ENCODE assay signal across 8 mouse cellular contexts in genomic region chr7:44970231-44970691, GRCm38 (mm10). TPM values are rescaled to one million over a fixed set of nuclear protein-coding genes. Genes with fewer than 3 reads are reported as not detected.
DNase-seq lines count a peak whose midpoint lies in the region; ATAC-seq and TF ChIP-seq lines count a peak whose summit lies in the region.

No protein-coding gene starts in this region.

- H3K9me3 ChIP-seq in embryonic facial prominence, embryonic 12.5 days = no peaks in the 10 kb centered on the region
- H3K9me3 ChIP-seq in limb, embryonic 15.5 days = no peaks in the 10 kb centered on the region
- H3K9me3 ChIP-seq in midbrain, embryonic 16.5 days (replicated peaks; ENCODE audit: control insufficient read depth, low read length, poor library complexity, severe bottlenecking) = no peaks in the 10 kb centered on the region

- H3K27me3 ChIP-seq in embryonic facial prominence, embryonic 12.5 days = no peaks in the 10 kb centered on the region
- no peaks in the 10 kb centered on the region for H3K27me3 ChIP-seq in heart, adult 2 months (ENCODE audit: control insufficient read depth, insufficient read depth, low read length)
- H3K27me3 ChIP-seq in kidney, adult 2 months (replicated peaks; ENCODE audit: control insufficient read depth, insufficient read depth, low read length) = no peaks in the 10 kb centered on the region
- H3K27me3 ChIP-seq in limb, embryonic 15.5 days = no peaks in the 10 kb centered on the region
- H3K27me3 ChIP-seq in midbrain, embryonic 16.5 days (ENCODE audit: control insufficient read depth, insufficient read depth, low read depth, low read length) = no peaks in the 10 kb centered on the region

- peaks cover 21% of the 10 kb centered on the region for H3K4me1 ChIP-seq in embryonic facial prominence, embryonic 12.5 days
- H3K4me1 ChIP-seq in heart, adult 2 months (ENCODE audit: control insufficient read depth, insufficient read depth, low read length) = peaks cover 3% of the 10 kb centered on the region; the same call in 1 of the 2 replicates
- peaks cover 9% of the 10 kb centered on the region; the same call in 1 of the 2 replicates for H3K4me1 ChIP-seq in kidney, adult 2 months (ENCODE audit: control insufficient read depth, insufficient read depth, low read length)
- H3K4me1 ChIP-seq in limb, embryonic 15.5 days = peaks cover 38% of the 10 kb centered on the region
- H3K4me1 ChIP-seq in midbrain, embryonic 16.5 days (ENCODE audit: control insufficient read depth, insufficient read depth, low read length) = peaks cover 33% of the 10 kb centered on the region

- peak; percentile 63 for TF ChIP-seq POLR2A in heart, adult 2 months (IDR thresholded peaks at IDR 0.05; ENCODE audit: insufficient read depth, low read depth, low read length)
- TF ChIP-seq POLR2A in kidney, adult 2 months (IDR thresholded peaks at IDR 0.05; ENCODE audit: low read depth, low read length) = peak; percentile 59

- ATAC-seq in embryonic facial prominence, embryonic 12.5 days (ENCODE audit: insufficient number of reproducible peaks, insufficient read depth, low FRiP score, low TSS enrichment) = peak; percentile 97
- ATAC-seq in limb, embryonic 15.5 days (ENCODE audit: insufficient number of reproducible peaks, low FRiP score, low TSS enrichment, low read depth) = peak; percentile 96
- ATAC-seq in midbrain, embryonic 16.5 days = peak; percentile 95

- intact Hi-C loops in heart, adult 2 months (cut with DNase I) = no loop called here

- H3K36me3 ChIP-seq in embryonic facial prominence, embryonic 12.5 days = peaks cover 24% of the 10 kb centered on the region
- H3K36me3 ChIP-seq in heart, adult 2 months (ENCODE audit: control insufficient read depth, insufficient read depth, low read length) = no peaks in the 10 kb centered on the region
- no peaks in the 10 kb centered on the region for H3K36me3 ChIP-seq in kidney, adult 2 months (ENCODE audit: control insufficient read depth, insufficient read depth, low read length)
- peaks cover 22% of the 10 kb centered on the region for H3K36me3 ChIP-seq in limb, embryonic 15.5 days
- peaks cover 14% of the 10 kb centered on the region; the same call in 1 of the 2 replicates for H3K36me3 ChIP-seq in midbrain, embryonic 16.5 days (ENCODE audit: control insufficient read depth, insufficient read depth, low read length)

- WGBS in embryonic facial prominence, embryonic 12.5 days = under 1% methylated on average over 36 of the region's 36 CpGs
- WGBS in heart, adult 2 months = 1% methylated on average over 36 of the region's 36 CpGs
- WGBS in kidney, adult 2 months = 1% methylated on average over 36 of the region's 36 CpGs
- under 1% methylated on average over 36 of the region's 36 CpGs for WGBS in limb, embryonic 15.5 days
- whole genome bisulfite sequencing in midbrain, embryonic 16.5 days = under 1% methylated on average over 36 of the region's 36 CpGs

- no peaks in the 10 kb centered on the region for H3K79me2 ChIP-seq in heart, adult 2 months (replicated peaks; ENCODE audit: control insufficient read depth, insufficient read depth, low read length)

- peak overlapping the region; percentile 89 for H3K27ac ChIP-seq in embryonic facial prominence, embryonic 12.5 days
- H3K27ac ChIP-seq in heart, adult 2 months = peak overlapping the region; percentile 70
- H3K27ac ChIP-seq in kidney, adult 2 months (ENCODE audit: insufficient read depth, low read depth, low read length) = no peak overlapping the region
- peak overlapping the region; percentile 93 for H3K27ac ChIP-seq in limb, embryonic 15.5 days
- peak overlapping the region; percentile 71 for H3K27ac ChIP-seq in midbrain, embryonic 16.5 days (ENCODE audit: low read length)

- peak overlapping the region; percentile 75 for H3K4me2 ChIP-seq in embryonic facial prominence, embryonic 12.5 days (replicated peaks)
- H3K4me2 ChIP-seq in limb, embryonic 15.5 days = peak overlapping the region; percentile 79
- H3K4me2 ChIP-seq in midbrain, embryonic 16.5 days (ENCODE audit: low read length) = peak overlapping the region; percentile 63

- peak; percentile 89 for DNase-seq in layer of hippocampus, adult 11-12 months (ENCODE audit: low spot score)
- no peak for DNase-seq in layer of hippocampus, adult 9-10 months (ENCODE audit: low spot score)
- DNase-seq in heart, adult 2 months = peak; percentile 78 to 87
- DNase-seq in kidney, adult 2 months = peak; percentile 94
- peak; percentile 36 to 45 for DNase-seq in spleen, postnatal 14 days (ENCODE audit: low spot score in 2 of 2)

- H3K4me3 ChIP-seq in embryonic facial prominence, embryonic 12.5 days = peak overlapping the region; percentile 48
- H3K4me3 ChIP-seq in heart, adult 2 months = peak overlapping the region; percentile 56
- H3K4me3 ChIP-seq in kidney, adult 2 months (ENCODE audit: insufficient read depth, low read depth, low read length) = peak overlapping the region; percentile 86
- H3K4me3 ChIP-seq in limb, embryonic 15.5 days = peak overlapping the region; percentile 61
- peak overlapping the region; percentile 56 for H3K4me3 ChIP-seq in midbrain, embryonic 16.5 days (ENCODE audit: low read depth, low read length)

- H3K9ac ChIP-seq in embryonic facial prominence, embryonic 12.5 days = peak overlapping the region; percentile 65
- peak overlapping the region; percentile 41 for H3K9ac ChIP-seq in heart, adult 2 months (ENCODE audit: low read depth, low read length)
- H3K9ac ChIP-seq in limb, embryonic 15.5 days = peak overlapping the region; percentile 44
- peak overlapping the region; percentile 43 for H3K9ac ChIP-seq in midbrain, embryonic 16.5 days (ENCODE audit: low read depth, low read length)

- 0 out of 2 replicates have a peak, but pooled peaks have one; percentile 33 for TF ChIP-seq EP300 in heart, adult 2 months (IDR thresholded peaks at IDR 0.05; ENCODE audit: insufficient read depth, low read depth, low read length)

- TF ChIP-seq CTCF in heart, adult 2 months (IDR thresholded peaks at IDR 0.05) = no peak
- TF ChIP-seq CTCF in kidney, adult 2 months (conservative IDR thresholded peaks at IDR 0.05; ENCODE audit: insufficient read depth, insufficient read length, low read depth, low read length) = no peak

RNA-seq across cellular contexts. Expression of gene Cpt1c, which starts 4.4 kb away (rescaled TPM):
- 32.9 and 35.6 TPM in 2 replicates for polyA plus RNA-seq in embryonic facial prominence, embryonic 12.5 days (2016; fragmentation: Nextera tagmentation; extraction: Ambion mirVana)
- 1 to 10 TPM; 1.5 to 2.1 TPM for total RNA-seq in heart, adult 2 months (2021)
- 8.4 and 9.7 TPM in 2 replicates for polyA plus RNA-seq in heart, adult 2 months (2012; rRNA removed)
- polyA plus RNA-seq in kidney, adult 2 months (2012; rRNA removed) = 5.6 and 8.5 TPM in 2 replicates
- polyA plus RNA-seq in limb, embryonic 15.5 days (2015; fragmentation: Nextera tagmentation; extraction: Ambion mirVana) = 27.9 and 28.3 TPM in 2 replicates
- polyA plus RNA-seq in midbrain, embryonic 16.5 days (2015; fragmentation: Nextera tagmentation; extraction: Ambion mirVana) = 58.4 and 63.1 TPM in 2 replicates

RNA-seq across cellular contexts. Expression of gene Prmt1, which starts 16.1 kb away (rescaled TPM):
- polyA plus RNA-seq in embryonic facial prominence, embryonic 12.5 days (2016; fragmentation: Nextera tagmentation; extraction: Ambion mirVana) = 660 and 677 TPM in 2 replicates
- 10 to 100 TPM; 85.4 to 98.0 TPM for total RNA-seq in heart, adult 2 months (2021)
- 96.7 and 139 TPM in 2 replicates for polyA plus RNA-seq in heart, adult 2 months (2012; rRNA removed)
- polyA plus RNA-seq in kidney, adult 2 months (2012; rRNA removed) = 89.9 and 95.4 TPM in 2 replicates
- 408 and 429 TPM in 2 replicates for polyA plus RNA-seq in limb, embryonic 15.5 days (2015; fragmentation: Nextera tagmentation; extraction: Ambion mirVana)
- polyA plus RNA-seq in midbrain, embryonic 16.5 days (2015; fragmentation: Nextera tagmentation; extraction: Ambion mirVana) = 671 and 697 TPM in 2 replicates

RNA-seq across cellular contexts. Expression of gene Irf3, which starts 27.2 kb away (rescaled TPM):
- polyA plus RNA-seq in embryonic facial prominence, embryonic 12.5 days (2016; fragmentation: Nextera tagmentation; extraction: Ambion mirVana) = 93.3 and 95.7 TPM in 2 replicates
- 10 to 100 TPM; 24.4 to 26.0 TPM for total RNA-seq in heart, adult 2 months (2021)
- polyA plus RNA-seq in heart, adult 2 months (2012; rRNA removed) = 55.6 and 62.6 TPM in 2 replicates
- polyA plus RNA-seq in kidney, adult 2 months (2012; rRNA removed) = 105 and 107 TPM in 2 replicates
- 101 and 105 TPM in 2 replicates for polyA plus RNA-seq in limb, embryonic 15.5 days (2015; fragmentation: Nextera tagmentation; extraction: Ambion mirVana)
- polyA plus RNA-seq in midbrain, embryonic 16.5 days (2015; fragmentation: Nextera tagmentation; extraction: Ambion mirVana) = 52.3 and 53.6 TPM in 2 replicates

RNA-seq across cellular contexts. Expression of gene Tsks, which starts 27.3 kb away (rescaled TPM):
- 0.11 and 0.19 TPM in 2 replicates for polyA plus RNA-seq in embryonic facial prominence, embryonic 12.5 days (2016; fragmentation: Nextera tagmentation; extraction: Ambion mirVana)
- total RNA-seq in heart, adult 2 months (2021) = not detected
- 0.26 and 1.5 TPM in 2 replicates for polyA plus RNA-seq in heart, adult 2 months (2012; rRNA removed)
- polyA plus RNA-seq in kidney, adult 2 months (2012; rRNA removed) = 0.11 and 0.65 TPM in 2 replicates
- 0.17 TPM in 1 of 2 replicates, not detected in the other for polyA plus RNA-seq in limb, embryonic 15.5 days (2015; fragmentation: Nextera tagmentation; extraction: Ambion mirVana)
- 0.10 and 0.25 TPM in 2 replicates for polyA plus RNA-seq in midbrain, embryonic 16.5 days (2015; fragmentation: Nextera tagmentation; extraction: Ambion mirVana)

RNA-seq across cellular contexts. Expression of gene Bcl2l12, which starts 28.3 kb away (rescaled TPM):
- polyA plus RNA-seq in embryonic facial prominence, embryonic 12.5 days (2016; fragmentation: Nextera tagmentation; extraction: Ambion mirVana) = 79.9 and 83.5 TPM in 2 replicates
- total RNA-seq in heart, adult 2 months (2021) = 10 to 100 TPM in 1 of 2 experiments, 1 to 10 TPM in 1; 9.5 to 11.5 TPM
- 16.8 and 19.2 TPM in 2 replicates for polyA plus RNA-seq in heart, adult 2 months (2012; rRNA removed)
- polyA plus RNA-seq in kidney, adult 2 months (2012; rRNA removed) = 20.0 and 21.4 TPM in 2 replicates
- polyA plus RNA-seq in limb, embryonic 15.5 days (2015; fragmentation: Nextera tagmentation; extraction: Ambion mirVana) = 58.8 and 59.4 TPM in 2 replicates
- polyA plus RNA-seq in midbrain, embryonic 16.5 days (2015; fragmentation: Nextera tagmentation; extraction: Ambion mirVana) = 7.0 and 8.3 TPM in 2 replicates
